In genomic region chr5:120516221-120516984, GRCm38 (mm10) we compare ENCODE assay signal across 9 mouse cellular contexts. TPM values are rescaled to one million over a fixed set of nuclear protein-coding genes. Genes with fewer than 3 reads are reported as not detected.
DNase-seq lines count a peak whose midpoint lies in the region; ATAC-seq and TF ChIP-seq lines count a peak whose summit lies in the region.
"Had no signal": no experiment of that assay in that cellular context is flagged by ENCODE, and none has a peak within 500 bp of the region (broad histone marks: within the 10 kb centered on the region; RNA-seq: fewer than 3 reads in every experiment).

No protein-coding gene starts in this region.

- H3K9ac ChIP-seq in lung, postnatal 0 days (replicated peaks; ENCODE audit: low read depth) = no peak overlapping the region
- H3K9ac ChIP-seq: limb, embryonic 12.5 days had no signal

- peaks cover 4% of the 10 kb centered on the region; the same call in 1 of the 2 replicates for H3K36me3 ChIP-seq in lung, postnatal 0 days (ENCODE audit: insufficient read depth, low read length)
- H3K36me3 ChIP-seq: limb, embryonic 12.5 days had no signal

- H3K4me1 ChIP-seq in lung, postnatal 0 days (ENCODE audit: insufficient read depth, low read depth, low read length) = peaks cover 5% of the 10 kb centered on the region

- H3K4me3 ChIP-seq in gastrocnemius, adult 2 months = peak overlapping the region; percentile 41
- H3K4me3 ChIP-seq in lung, postnatal 0 days (ENCODE audit: low read depth, low read length) = no peak overlapping the region
- H3K4me3 ChIP-seq: limb, embryonic 12.5 days had no signal

- H3K9me3 ChIP-seq in lung, postnatal 0 days (ENCODE audit: low read length) = no peaks in the 10 kb centered on the region
- H3K9me3 ChIP-seq: limb, embryonic 12.5 days had no signal

- peak overlapping the region; percentile 92 for H3K27ac ChIP-seq in gastrocnemius, adult 2 months
- H3K27ac ChIP-seq in lung, postnatal 0 days (ENCODE audit: low read length) = peak overlapping the region; percentile 47

- TF ChIP-seq EP300 in lung, postnatal 0 days (IDR thresholded peaks at IDR 0.05) = no peak

- no peak for TF ChIP-seq CTCF in gastrocnemius, adult 2 months (IDR thresholded peaks at IDR 0.05)
- no peak for TF ChIP-seq CTCF in lung, postnatal 0 days (IDR thresholded peaks at IDR 0.05)

- no peaks in the 10 kb centered on the region for H3K27me3 ChIP-seq in lung, postnatal 0 days (replicated peaks; ENCODE audit: insufficient read depth, low read length)

- no peak overlapping the region for H3K4me2 ChIP-seq in lung, postnatal 0 days (replicated peaks; ENCODE audit: low read depth, low read length)
- H3K4me2 ChIP-seq: limb, embryonic 12.5 days had no signal

- ATAC-seq in lung, postnatal 0 days = peak; percentile 34

- intact Hi-C loops in gastrocnemius, adult 2 months (cut with DNase I) = no loop called here
- intact Hi-C loops in gastrocnemius, postnatal 14 days (cut with DNase I; ENCODE audit: low total_unique reads) = no loop called here
- intact Hi-C loops in heart, postnatal 25 days (cut with DNase I) = no loop called here

- WGBS in lung, postnatal 0 days = 56% methylated on average over 15 of the region's 15 CpGs

- DNase-seq in gastrocnemius, adult 2 months = peak; percentile 51
- no peak for DNase-seq in gastrocnemius, postnatal 14 days
- DNase-seq in adipocyte (ENCODE audit: low spot score) = peak; percentile 73
- DNase-seq in heart, postnatal 25 days (ENCODE audit: low spot score) = peak; percentile 26
- DNase-seq in lung, postnatal 0 days (ENCODE audit: low spot score) = peak; percentile 45
- DNase-seq in cerebellum, adult 8-10 months = no peak
- no peak for DNase-seq in urinary bladder, postnatal 4 days (ENCODE audit: low spot score in 2 of 2)
- DNase-seq in spleen, postnatal 36 days (ENCODE audit: low spot score in 2 of 2) = no peak

RNA-seq across cellular contexts. Expression of gene Slc8b1, which starts 5.4 kb away (rescaled TPM):
- total RNA-seq in gastrocnemius, adult 2 months (2021) = 10 to 100 TPM in 1 of 2 experiments, 1 to 10 TPM in 1; 8.1 to 10.5 TPM
- 10 to 100 TPM; 12.5 to 13.0 TPM for total RNA-seq in gastrocnemius, postnatal 14 days (2021)
- total RNA-seq in heart, postnatal 25 days (2021) = 10 to 100 TPM in 1 of 2 experiments, 1 to 10 TPM in 1; 9.3 to 12.6 TPM
- polyA plus RNA-seq in lung, postnatal 0 days (2015; fragmentation: Nextera tagmentation; extraction: Ambion mirVana) = 12.1 and 14.7 TPM in 2 replicates

RNA-seq across cellular contexts. Expression of gene Plbd2, which starts 13.0 kb away (rescaled TPM):
- total RNA-seq in gastrocnemius, adult 2 months (2021) = 10 to 100 TPM; 33.7 to 47.8 TPM
- total RNA-seq in gastrocnemius, postnatal 14 days (2021) = 10 to 100 TPM; 31.7 to 34.3 TPM
- total RNA-seq in heart, postnatal 25 days (2021) = 10 to 100 TPM; 33.2 to 37.1 TPM
- 63.1 and 69.2 TPM in 2 replicates for polyA plus RNA-seq in lung, postnatal 0 days (2015; fragmentation: Nextera tagmentation; extraction: Ambion mirVana)

RNA-seq across cellular contexts. Expression of gene Sds, which starts 40.1 kb away (rescaled TPM):
- under 1 TPM; 0.26 to 0.70 TPM for total RNA-seq in gastrocnemius, adult 2 months (2021)
- total RNA-seq in gastrocnemius, postnatal 14 days (2021) = not detected
- 1 to 10 TPM; 1.2 to 1.3 TPM for total RNA-seq in heart, postnatal 25 days (2021)
- polyA plus RNA-seq in lung, postnatal 0 days (2015; fragmentation: Nextera tagmentation; extraction: Ambion mirVana) = not detected in 2 replicates
- polyA plus RNA-seq: limb, embryonic 12.5 days had no signal

RNA-seq across cellular contexts. Expression of gene Sdsl, which starts 43.8 kb away (rescaled TPM):
- 1 to 10 TPM in 1 of 2 experiments, under 1 TPM in 1; 0.41 to 1.1 TPM for total RNA-seq in gastrocnemius, adult 2 months (2021)
- total RNA-seq in gastrocnemius, postnatal 14 days (2021) = under 1 TPM; 0.40 to 0.55 TPM
- 1 to 10 TPM; 8.8 to 9.6 TPM for total RNA-seq in heart, postnatal 25 days (2021)
- polyA plus RNA-seq in lung, postnatal 0 days (2015; fragmentation: Nextera tagmentation; extraction: Ambion mirVana) = 1.7 and 1.8 TPM in 2 replicates

Comparison
In these comparisons a context has a peak if more than half of its experiments do, and no peak if none do; other contexts are left out.
1. DNase-seq: peak in gastrocnemius, adult 2 months (single experiment), adipocyte (single experiment), heart, postnatal 25 days (single experiment) and lung, postnatal 0 days (single experiment); none in gastrocnemius, postnatal 14 days (single experiment), cerebellum, adult 8-10 months (single experiment), urinary bladder, postnatal 4 days (0 of 2) and spleen, postnatal 36 days (0 of 2).